Mouse (Mus musculus) A20 (cell line): ENCODE results near the gene Hmgb3.

Experiments
- DNase-seq: peaks from one replicate; pipeline ENCODE4 v3.0.0-alpha.2; 2011; ENCODE audit warnings: low read depth, low spot score

Hmgb3 gene

DNA sequence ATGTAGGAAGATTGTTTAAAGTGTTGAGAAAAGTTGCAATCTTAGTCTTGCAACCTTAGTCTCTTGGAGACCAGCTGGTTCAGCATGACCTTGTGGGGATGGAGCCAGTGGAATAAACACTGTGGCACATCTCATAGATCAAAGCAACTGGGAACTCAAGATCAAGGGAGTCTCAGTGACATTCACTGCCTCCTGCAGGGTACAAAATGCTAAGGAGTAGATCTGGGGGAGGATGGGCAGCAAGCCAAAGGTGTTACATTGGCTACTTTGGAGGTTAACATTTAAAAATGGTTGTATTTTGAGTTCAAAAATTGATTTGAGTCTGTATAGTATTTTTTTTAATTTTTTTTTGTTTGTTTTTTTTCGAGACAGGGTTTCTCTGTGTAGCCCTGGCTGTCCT, 33.5 kb downstream of the Hmgb3 start:
- DNase-seq, result no peak

DNA sequence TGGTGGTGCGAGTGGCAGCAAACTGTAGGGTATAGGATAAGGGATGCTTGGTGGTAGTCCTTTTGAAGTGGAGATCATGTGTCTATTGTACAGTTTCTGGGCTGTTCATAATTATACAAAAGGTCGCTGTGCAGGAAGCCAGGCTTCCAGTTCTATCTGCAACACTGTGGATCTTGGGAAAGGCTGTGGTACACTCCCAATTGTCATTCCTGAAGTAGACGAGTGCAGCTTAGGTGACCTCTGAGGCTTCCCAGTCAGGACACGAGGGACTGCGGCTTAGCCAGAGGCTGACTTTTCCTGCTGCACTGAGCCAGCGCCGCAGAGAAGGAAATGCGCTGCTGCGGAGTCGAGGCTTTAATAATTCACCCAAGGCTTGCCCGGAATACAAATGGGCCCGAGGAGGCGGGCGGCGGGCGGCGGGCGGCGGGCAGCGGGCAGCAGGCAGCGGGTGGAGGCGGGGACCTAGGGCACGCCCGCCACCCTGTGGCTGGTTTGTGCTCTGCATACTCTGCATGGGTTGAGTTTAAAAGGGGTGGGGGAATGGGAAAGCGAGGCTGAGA, 45.4 kb downstream of the Hmgb3 start:
- DNase-seq, result peak; percentile 41
